ENCODE assay signal across 22 mouse cellular contexts in the genomic region with DNA sequence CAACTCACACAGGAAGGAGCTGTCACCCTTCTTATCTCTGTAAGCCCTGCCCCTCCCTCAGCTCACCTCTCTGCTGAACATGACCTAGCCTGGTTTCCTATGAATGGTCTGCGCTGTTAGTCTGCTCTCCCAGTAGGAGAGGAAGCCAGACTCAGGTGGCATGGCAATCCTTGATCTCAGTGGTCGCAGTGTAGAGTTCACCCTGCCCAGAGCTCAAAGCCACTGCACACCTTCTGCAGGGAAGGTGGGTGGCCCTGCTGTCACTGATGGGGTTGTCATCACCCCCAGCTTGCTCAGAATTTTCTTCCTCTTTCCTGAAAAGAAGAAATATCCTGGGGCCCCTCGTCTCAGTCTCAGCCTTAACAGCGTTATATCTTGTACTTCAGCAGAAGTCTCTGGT. TPM values are rescaled to one million over a fixed set of nuclear protein-coding genes. Genes with fewer than 3 reads are reported as not detected.
DNase-seq lines count a peak whose midpoint lies in the region; ATAC-seq and TF ChIP-seq lines count a peak whose summit lies in the region.
"Had no signal": no experiment of that assay in that cellular context is flagged by ENCODE, and none has a peak within 500 bp of the region (broad histone marks: within the 10 kb centered on the region; RNA-seq: fewer than 3 reads in every experiment).

No protein-coding gene starts in this region.

- TF ChIP-seq CTCF in MEL (IDR thresholded peaks at IDR 0.05 in 2 of 3, conservative IDR thresholded peaks at IDR 0.05 in 1 of 3; ENCODE audit: control insufficient read depth in 1 of 3, insufficient read depth in 1 of 3, low read depth in 2 of 3, low read length in 3 of 3, poor library complexity in 1 of 3, severe bottlenecking in 1 of 3), result no peak
- TF ChIP-seq CTCF in kidney, adult 2 months (conservative IDR thresholded peaks at IDR 0.05; ENCODE audit: insufficient read depth, insufficient read length, low read depth, low read length), result no peak

- peak overlapping the region; percentile 64 for H3K27ac ChIP-seq in MEL (ENCODE audit: control insufficient read depth, low read depth, low read length)
- H3K27ac ChIP-seq in stomach, embryonic 16.5 days (ENCODE audit: low read length), result no peak overlapping the region
- H3K27ac ChIP-seq in kidney, adult 2 months (ENCODE audit: insufficient read depth, low read depth, low read length), result no peak overlapping the region
- H3K27ac ChIP-seq: embryonic facial prominence, embryonic 10.5 days; embryonic facial prominence, embryonic 12.5 days; forebrain, embryonic 13.5 days; forebrain, embryonic 15.5 days had no signal

- H3K4me1 ChIP-seq in MEL (ENCODE audit: control insufficient read depth in 1 of 2, insufficient read depth in 2 of 2, low read length in 2 of 2), result peaks cover 18 to 43% of the 10 kb centered on the region in 2 experiments
- peaks cover 10% of the 10 kb centered on the region for H3K4me1 ChIP-seq in stomach, embryonic 16.5 days (ENCODE audit: control insufficient read depth, insufficient read depth, low read length)
- no peaks in the 10 kb centered on the region for H3K4me1 ChIP-seq in kidney, adult 2 months (ENCODE audit: control insufficient read depth, insufficient read depth, low read length)
- H3K4me1 ChIP-seq: forebrain, embryonic 13.5 days; forebrain, embryonic 15.5 days had no signal

- no peaks in the 10 kb centered on the region for H3K27me3 ChIP-seq in MEL (ENCODE audit: control insufficient read depth in 1 of 2, insufficient read depth in 2 of 2, low read length in 2 of 2)
- H3K27me3 ChIP-seq in stomach, embryonic 16.5 days (ENCODE audit: control insufficient read depth, insufficient read depth, low read length), result no peaks in the 10 kb centered on the region
- H3K27me3 ChIP-seq in kidney, adult 2 months (replicated peaks; ENCODE audit: control insufficient read depth, insufficient read depth, low read length), result no peaks in the 10 kb centered on the region
- H3K27me3 ChIP-seq: embryonic facial prominence, embryonic 12.5 days; forebrain, embryonic 13.5 days; forebrain, embryonic 15.5 days had no signal

- WGBS in stomach, embryonic 16.5 days, result 54% methylated on average over 4 of the region's 4 CpGs
- WGBS in kidney, adult 2 months, result 80% methylated on average over 4 of the region's 4 CpGs

- H3K9ac ChIP-seq in MEL (ENCODE audit: control insufficient read depth, low read depth, low read length, poor library complexity, severe bottlenecking), result peak overlapping the region; percentile 46
- no peak overlapping the region for H3K9ac ChIP-seq in stomach, embryonic 16.5 days (ENCODE audit: low read length)
- H3K9ac ChIP-seq: embryonic facial prominence, embryonic 12.5 days; forebrain, embryonic 13.5 days; forebrain, embryonic 15.5 days; forebrain, postnatal 0 days had no signal

- peak; percentile 75 for DNase-seq in MEL (ENCODE audit: low read depth, low spot score)
- DNase-seq in MEL-GATA-1-ER (ENCODE audit: extremely low read depth, low read depth), result peak; percentile 75
- DNase-seq in gastrocnemius, postnatal 36 days, result no peak
- DNase-seq in kidney, adult 2 months, result no peak
- no peak for DNase-seq in gastrocnemius, postnatal 25 days
- DNase-seq: adrenal gland, adult 2 months; adrenal gland, postnatal 10 days; adrenal gland, postnatal 25 days; cerebellum, adult 11 months; cerebellum, adult 18-20 months; cerebellum, adult 8-10 months; cerebellum, adult 9-11 months; cerebellum, postnatal 14 days; cerebellum, postnatal 36 days; forebrain, postnatal 0 days had no signal

- intact Hi-C loops in gastrocnemius, postnatal 36 days (cut with DNase I), result no loop called here

- H3K4me3 ChIP-seq in MEL (ENCODE audit: control insufficient read depth in 1 of 2, insufficient read depth in 1 of 2, low read depth in 2 of 2, low read length in 2 of 2), result peak overlapping the region; percentile 41 to 43
- no peak overlapping the region for H3K4me3 ChIP-seq in stomach, embryonic 16.5 days (replicated peaks; ENCODE audit: low read length)
- H3K4me3 ChIP-seq in kidney, adult 2 months (ENCODE audit: insufficient read depth, low read depth, low read length), result no peak overlapping the region
- H3K4me3 ChIP-seq: embryonic facial prominence, embryonic 10.5 days; embryonic facial prominence, embryonic 12.5 days; forebrain, embryonic 13.5 days; forebrain, embryonic 15.5 days had no signal

- no peak overlapping the region for H3K4me2 ChIP-seq in stomach, embryonic 16.5 days (ENCODE audit: low read depth, low read length)
- H3K4me2 ChIP-seq: embryonic facial prominence, embryonic 12.5 days; forebrain, embryonic 13.5 days; forebrain, embryonic 15.5 days had no signal

- TF ChIP-seq EP300 in MEL (IDR thresholded peaks at IDR 0.05; ENCODE audit: low read depth in 1 of 2, low read length in 2 of 2), result peak; percentile 20 to 31; a peak in 1 of 4 replicates

- H3K79me2 ChIP-seq in MEL (ENCODE audit: control insufficient read depth, insufficient read depth, low read length, poor library complexity), result no peaks in the 10 kb centered on the region

- ATAC-seq in megakaryocyte progenitor cell, adult 5-6 weeks (replicated peaks; ENCODE audit: poor library complexity), result 0 out of 2 replicates have a peak, but pooled peaks have one; percentile 34
- peak; percentile 64; the same call in 1 of the 2 replicates for ATAC-seq in stomach, embryonic 16.5 days (ENCODE audit: insufficient read depth, low FRiP score)
- no peak for ATAC-seq in monocyte, adult 5-6 weeks (replicated peaks; ENCODE audit: insufficient number of reproducible peaks, low FRiP score, low TSS enrichment, poor library complexity, severe bottlenecking)
- ATAC-seq: forebrain, embryonic 13.5 days; forebrain, embryonic 15.5 days; forebrain, postnatal 0 days had no signal

- no peaks in the 10 kb centered on the region for H3K9me3 ChIP-seq in MEL (replicated peaks; ENCODE audit: insufficient read depth, low read length)
- no peaks in the 10 kb centered on the region for H3K9me3 ChIP-seq in stomach, embryonic 16.5 days (replicated peaks; ENCODE audit: control insufficient read depth, low read length)
- H3K9me3 ChIP-seq: embryonic facial prominence, embryonic 10.5 days; embryonic facial prominence, embryonic 12.5 days; forebrain, embryonic 13.5 days; forebrain, embryonic 15.5 days had no signal

- no peak for TF ChIP-seq POLR2A in MEL (IDR thresholded peaks at IDR 0.05; ENCODE audit: control insufficient read depth in 1 of 2, insufficient read depth in 1 of 2, low read depth in 1 of 2, low read length in 2 of 2, poor library complexity in 1 of 2)
- TF ChIP-seq POLR2A in kidney, adult 2 months (IDR thresholded peaks at IDR 0.05; ENCODE audit: low read depth, low read length), result no peak

- TF ChIP-seq RAD21 in MEL (IDR thresholded peaks at IDR 0.05; ENCODE audit: low read depth, low read length), result no peak

- H3K36me3 ChIP-seq in MEL (ENCODE audit: control insufficient read depth in 1 of 2, insufficient read depth in 2 of 2, low read length in 2 of 2), result peaks cover 0 to 34% of the 10 kb centered on the region in 2 experiments; a peak in 2 of 4 replicates
- no peaks in the 10 kb centered on the region for H3K36me3 ChIP-seq in stomach, embryonic 16.5 days (ENCODE audit: control insufficient read depth, insufficient read depth, low read length)
- H3K36me3 ChIP-seq in kidney, adult 2 months (ENCODE audit: control insufficient read depth, insufficient read depth, low read length), result no peaks in the 10 kb centered on the region
- H3K36me3 ChIP-seq: embryonic facial prominence, embryonic 10.5 days; embryonic facial prominence, embryonic 12.5 days; forebrain, embryonic 15.5 days had no signal

TF ChIP-seq in MEL, 35 proteins besides CTCF, POLR2A, EP300 and RAD21:
- TF ChIP-seq GATA1 (IDR thresholded peaks at IDR 0.05; ENCODE audit: low read depth, low read length) (peak; percentile 38; the same call in 1 of the 2 replicates), TAL1 (IDR thresholded peaks at IDR 0.05; ENCODE audit: low read length) (no peak), JUND (IDR thresholded peaks at IDR 0.05; ENCODE audit: low read depth, low read length) (no peak)

RNA-seq across cellular contexts. Expression of a gene that starts 28.0 kb away (rescaled TPM):
- 0.07 and 0.15 TPM in 2 replicates for total RNA-seq in MEL (2012; rRNA removed)
- under 1 TPM in 1 of 2 experiments, not detected in 1; 0.21 TPM for polyA plus RNA-seq in MEL (2012; ENCODE audit: insufficient read depth in 1 of 2, insufficient read length in 2 of 2, low read depth in 1 of 2, low replicate concordance in 2 of 2, missing spikeins in 1 of 2)
- not detected in 2 replicates for total RNA-seq in megakaryocyte progenitor cell, adult 5-6 weeks (2015)
- 0.30 TPM in 1 of 2 replicates, not detected in the other for total RNA-seq in megakaryocyte progenitor cell, adult 5-6 weeks (2017)
- 7.0 and 7.4 TPM in 2 replicates for polyA plus RNA-seq in stomach, embryonic 16.5 days (2015; fragmentation: Nextera tagmentation; extraction: Ambion mirVana)
- total RNA-seq in gastrocnemius, postnatal 36 days (2021), result under 1 TPM in 1 of 2 experiments, not detected in 1; 0.15 TPM
- 0.10 to 0.68 TPM in 2 of 3 replicates, not detected in the other for total RNA-seq in monocyte, adult 5-6 weeks (2017)
- 0.75 and 1.3 TPM in 2 replicates for polyA plus RNA-seq in kidney, adult 2 months (2012; rRNA removed)
- total RNA-seq in gastrocnemius, postnatal 25 days (2021), result not detected
- total RNA-seq: adrenal gland, postnatal 25 days had no signal

Comparison
In these comparisons a context has a peak if more than half of its experiments do, and no peak if none do; other contexts are left out.
1. DNase-seq: peak in MEL (single experiment) and MEL-GATA-1-ER (single experiment); none in gastrocnemius, postnatal 36 days (0 of 2), kidney, adult 2 months (single experiment) and gastrocnemius, postnatal 25 days (single experiment).
2. H3K4me3 ChIP-seq: peak in MEL (2 of 2); none in stomach, embryonic 16.5 days (single experiment) and kidney, adult 2 months (single experiment).